Mouse (Mus musculus) liver, embryonic 14.5 days (tissue): ENCODE results near the gene Slc1a5.

Source experiments
- CTCF ChIP-seq: IDR thresholded peaks from 2 replicates; pipeline ENCODE4 v1.5.1; 2016; ENCODE audit warnings: antibody characterized with exemption, low read depth, control low read depth
- EP300 ChIP-seq: IDR thresholded peaks from 2 replicates; pipeline ENCODE4 v1.6.1; 2016; ENCODE audit warnings: antibody characterized with exemption, low read depth

DNA sequence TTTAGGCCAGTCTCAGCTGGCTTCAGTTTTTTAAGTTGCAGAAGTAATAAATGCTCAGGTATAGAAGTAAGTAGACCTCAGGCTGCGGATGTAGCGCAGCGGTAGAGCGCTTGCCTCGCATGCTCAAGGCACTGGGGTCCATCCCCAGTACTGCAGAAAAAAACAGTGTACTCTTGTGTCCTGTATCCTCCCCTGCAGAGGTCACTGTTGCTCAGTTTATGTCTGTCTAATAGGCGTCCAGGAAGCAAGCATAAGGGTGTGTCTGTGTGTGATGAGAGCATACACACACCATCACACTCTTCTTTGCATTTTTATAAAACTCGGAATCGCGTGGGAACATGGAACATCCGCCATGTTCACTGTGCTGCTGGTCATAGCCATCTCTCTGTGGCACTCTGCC, 44.6 kb downstream of the Slc1a5 start:
- TF ChIP-seq CTCF (peak; percentile 60), EP300 (no peak)
